Mouse (Mus musculus) CH12F3 (cell line): ENCODE results near the gene Unc45a.
"Not testable (repeated sequence)": the region's sequence is repeated elsewhere in the genome, so short reads cannot be mapped to it uniquely, and the experiment has no call there.

Source experiments
- in situ Hi-C: fragments of 300-500 bp; cut with MboI; formaldehyde crosslinking; loops from 2 replicates; pipeline ENCODE4 v1.14.3; 2020; ENCODE audit warnings: low sequenced_read_pairs

The Unc45a gene

GRCm38 (mm10) chr7:80330278-80330677, 10.5 kb downstream of the Unc45a start:
- in situ Hi-C loops, result no loop called here

GRCm38 (mm10) chr7:80326076-80326475, 14.7 kb downstream of the Unc45a start:
- in situ Hi-C loops, result no loop called here

GRCm38 (mm10) chr7:80325292-80325868, 15.4 kb downstream of the Unc45a start:
- in situ Hi-C loops, result no loop called here

GRCm38 (mm10) chr7:80324816-80325119, 16.0 kb downstream of the Unc45a start:
- in situ Hi-C loops, result not testable (repeated sequence)

- in situ Hi-C loops, result no loop called here
Observed at GRCm38 (mm10) chr7:80324043-80324815, 16.6 kb downstream of the Unc45a start, which contains the start of gene Rccd1. Gene Rccd1, minus strand, starts transcription at chr7:80324454.

- in situ Hi-C loops, result no loop called here
Observed at GRCm38 (mm10) chr7:80323336-80323735, 17.5 kb downstream of the Unc45a start.

GRCm38 (mm10) chr7:80319846-80320496, 20.8 kb downstream of the Unc45a start:
- in situ Hi-C loops, result no loop called here

- in situ Hi-C loops, result no loop called here
Observed at GRCm38 (mm10) chr7:80318670-80319069, 22.1 kb downstream of the Unc45a start.

GRCm38 (mm10) chr7:80317439-80318115, 23.2 kb downstream of the Unc45a start:
- in situ Hi-C loops, result no loop called here

GRCm38 (mm10) chr7:80315733-80316132, 25.1 kb downstream of the Unc45a start:
- in situ Hi-C loops, result no loop called here

GRCm38 (mm10) chr7:80310771-80311170, 30.0 kb downstream of the Unc45a start:
- in situ Hi-C loops, result no loop called here

- in situ Hi-C loops, result no loop called here
Observed at GRCm38 (mm10) chr7:80307766-80308165, 33.0 kb downstream of the Unc45a start.

- in situ Hi-C loops, result no loop called here
Observed at GRCm38 (mm10) chr7:80301522-80301921, 39.3 kb downstream of the Unc45a start.

- in situ Hi-C loops, result no loop called here
Observed at GRCm38 (mm10) chr7:80299568-80299967, 41.2 kb downstream of the Unc45a start.

- in situ Hi-C loops, result no loop called here
Observed at GRCm38 (mm10) chr7:80298754-80299153, 42.1 kb downstream of the Unc45a start.

GRCm38 (mm10) chr7:80297041-80297440, 43.8 kb downstream of the Unc45a start:
- in situ Hi-C loops, result no loop called here

GRCm38 (mm10) chr7:80296462-80296861, 44.3 kb downstream of the Unc45a start:
- in situ Hi-C loops, result no loop called here

GRCm38 (mm10) chr7:80294764-80295648, 45.8 kb downstream of the Unc45a start:
- in situ Hi-C loops, result no loop called here

- in situ Hi-C loops, result no loop called here
Observed at GRCm38 (mm10) chr7:80294062-80294763, 46.6 kb downstream of the Unc45a start, which contains the start of gene Prc1. Gene Prc1, plus strand, starts transcription at chr7:80294450.

GRCm38 (mm10) chr7:80287736-80288135, 53.1 kb downstream of the Unc45a start:
- in situ Hi-C loops, result no loop called here
